Mouse (Mus musculus) spleen, adult 18-20 months (tissue): ENCODE measurements at regions not wholly inside any gene's neighbourhood (a gene's known extent, or its start where the extent isn't known, plus 50 kb on each side); places are given as distances from the start of the nearest gene placed in this dataset.
"Not testable (repeated sequence)": the region's sequence is repeated elsewhere in the genome, so short reads cannot be mapped to it uniquely, and the experiment has no call there.

Experiments
- DNase-seq, 2 experiments: peaks; one replicate each; pipeline ENCODE4 v3.0.0; 2022; ENCODE audit warnings: mixed read lengths in 2 of 2

DNA sequence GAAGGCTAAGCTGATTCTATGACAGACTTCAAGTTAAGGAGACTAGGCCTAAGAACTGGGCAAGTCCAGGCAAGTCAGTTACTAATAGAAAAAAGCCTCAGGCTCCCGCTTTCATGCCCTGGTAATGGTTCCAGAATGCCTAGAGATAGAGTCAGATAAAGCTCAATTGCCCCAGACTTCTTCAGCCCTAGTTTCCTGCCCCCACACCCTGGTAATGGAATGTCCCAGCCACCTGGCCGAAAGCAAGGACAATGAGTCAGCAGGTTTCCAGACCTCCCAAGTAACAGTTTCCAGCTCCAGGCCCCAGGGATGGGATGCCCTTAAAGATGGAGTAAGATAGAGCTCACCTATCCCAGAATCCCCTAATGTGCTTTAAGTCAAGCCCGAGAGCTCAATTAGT, 143.6 kb upstream of the Rad23b start:
- DNase-seq, result no peak

DNA sequence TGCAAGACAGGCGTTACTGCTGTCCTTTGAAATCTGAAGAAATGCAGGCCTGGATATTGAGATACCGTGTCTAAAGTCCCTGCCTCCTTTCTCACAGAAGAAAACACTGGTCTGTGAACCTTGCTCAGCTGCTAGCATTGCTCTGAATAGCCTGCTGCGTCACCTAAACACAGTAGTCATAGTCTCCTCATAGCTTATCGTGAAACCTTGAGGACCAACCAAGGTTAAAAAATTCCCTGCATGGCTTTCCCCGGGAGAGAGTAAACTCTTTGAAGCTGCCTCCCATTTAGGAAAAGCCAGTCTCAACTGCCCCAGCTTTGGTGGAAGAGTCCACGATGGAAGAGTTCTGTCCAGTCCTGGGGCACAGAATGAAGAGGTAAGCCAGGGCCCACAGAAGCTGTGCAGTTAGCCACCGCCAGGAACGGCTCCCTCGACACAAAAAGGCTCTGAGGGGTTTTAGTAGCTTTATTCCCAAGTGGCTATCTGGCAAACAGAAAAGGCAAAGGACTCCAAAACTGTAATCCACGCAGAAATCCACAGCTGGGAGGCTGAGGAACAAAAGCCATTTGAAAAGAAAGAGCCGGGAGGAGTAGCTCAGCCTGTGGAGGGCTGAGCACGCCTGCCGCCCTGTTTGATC, 142.0 kb upstream of the Rad23b start:
- DNase-seq, result no peak

DNA sequence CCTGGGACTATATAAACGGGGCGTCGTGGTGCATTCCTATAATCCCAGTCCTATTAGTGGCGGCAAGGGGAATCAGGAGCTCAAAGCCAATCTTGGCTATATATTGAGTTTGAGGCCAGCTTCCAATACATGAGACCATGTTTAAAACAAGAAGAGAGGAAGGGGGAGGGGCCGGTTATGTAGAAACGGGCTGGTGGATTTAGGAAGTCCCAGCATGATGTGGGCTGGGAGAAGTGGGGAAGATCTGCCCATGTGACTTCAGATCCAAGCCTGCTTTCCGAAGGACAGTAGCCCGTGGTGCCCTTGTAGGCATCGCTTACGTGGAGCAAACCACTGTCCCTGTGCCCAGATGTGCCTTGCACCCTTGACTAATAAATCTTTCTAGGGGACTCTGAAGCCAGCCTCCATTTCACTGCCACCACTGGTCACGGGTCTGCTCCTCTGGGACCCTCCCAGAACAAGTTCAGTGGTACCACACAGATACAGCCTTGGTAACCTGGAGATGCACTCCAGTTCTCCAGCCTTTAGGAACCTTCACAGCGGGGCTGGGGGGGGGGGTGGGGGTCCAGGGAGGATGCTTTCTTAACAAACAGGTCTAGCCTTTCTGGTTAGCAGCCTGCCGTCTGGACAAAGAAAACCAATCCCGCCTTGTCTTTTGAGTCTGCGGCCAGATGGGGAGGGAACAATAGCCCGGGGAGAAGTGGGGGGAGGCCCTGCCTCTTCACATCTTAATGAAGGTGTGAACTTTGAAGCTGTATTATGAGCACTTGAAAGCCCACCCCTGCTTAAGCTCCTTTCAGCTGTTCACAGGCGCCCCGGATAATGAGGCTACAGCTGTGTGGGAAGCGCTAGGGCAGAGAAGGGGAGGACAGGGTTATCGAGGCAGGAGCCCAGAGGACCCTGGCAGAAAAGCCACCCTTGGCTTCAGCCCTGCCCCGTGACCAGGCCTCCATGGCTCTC, 141.2 kb upstream of the Rad23b start:
- no peak for DNase-seq

DNA sequence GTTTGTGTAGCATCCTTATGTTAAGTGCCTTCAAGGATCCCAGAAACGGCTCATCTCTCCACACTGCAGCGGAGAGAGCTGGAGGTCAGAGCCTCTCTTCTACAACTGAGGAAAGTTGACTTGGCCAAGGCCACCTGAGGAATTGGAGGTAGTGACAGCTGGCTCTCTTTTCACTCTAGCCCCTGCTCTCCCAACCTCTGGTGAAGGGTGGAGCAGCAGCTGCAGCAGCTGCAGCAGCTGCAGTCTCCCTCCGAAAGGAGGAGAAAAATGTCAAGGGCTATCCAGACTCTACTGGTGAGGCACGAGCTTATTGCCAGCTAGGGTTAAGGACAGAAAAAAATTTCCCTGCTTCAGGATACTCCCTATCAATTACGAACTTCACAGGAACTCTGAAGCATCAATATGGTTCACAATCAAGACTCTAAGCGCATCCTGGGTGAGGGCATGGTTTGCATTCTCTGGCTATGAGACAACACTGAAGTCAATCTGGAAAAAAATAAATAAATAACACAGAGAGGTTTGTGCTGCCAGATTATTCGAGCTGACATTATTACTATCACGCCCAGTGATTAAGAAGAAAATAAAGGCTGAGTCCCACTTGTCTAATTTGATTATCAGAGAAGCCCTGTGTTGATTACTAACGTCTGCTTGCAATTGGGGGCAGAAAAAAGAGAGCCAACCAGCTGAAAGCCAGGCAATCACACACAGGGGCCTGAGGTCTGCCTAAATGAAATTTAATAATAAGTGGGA, 134.2 kb upstream of the Rad23b start:
- no peak for DNase-seq

DNA sequence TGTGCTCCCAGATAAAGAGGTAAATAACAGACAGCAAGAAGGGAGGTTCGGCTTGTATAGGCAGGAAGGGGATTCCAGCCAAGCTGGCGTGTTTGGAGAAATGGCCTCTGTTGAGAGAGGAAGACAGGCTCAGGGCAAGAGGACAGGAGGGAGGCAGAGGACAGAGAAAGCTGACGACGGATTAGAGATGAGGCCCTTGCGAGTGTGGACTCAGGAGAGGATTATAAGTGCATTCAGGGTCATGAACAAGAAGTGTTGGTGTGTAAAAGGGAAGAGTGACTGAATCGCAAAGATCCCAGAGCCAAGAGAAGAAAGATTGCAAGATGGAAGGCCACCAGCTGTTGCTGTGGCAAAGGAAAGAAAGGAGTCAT, 133.7 kb upstream of the Rad23b start:
- no peak for DNase-seq

DNA sequence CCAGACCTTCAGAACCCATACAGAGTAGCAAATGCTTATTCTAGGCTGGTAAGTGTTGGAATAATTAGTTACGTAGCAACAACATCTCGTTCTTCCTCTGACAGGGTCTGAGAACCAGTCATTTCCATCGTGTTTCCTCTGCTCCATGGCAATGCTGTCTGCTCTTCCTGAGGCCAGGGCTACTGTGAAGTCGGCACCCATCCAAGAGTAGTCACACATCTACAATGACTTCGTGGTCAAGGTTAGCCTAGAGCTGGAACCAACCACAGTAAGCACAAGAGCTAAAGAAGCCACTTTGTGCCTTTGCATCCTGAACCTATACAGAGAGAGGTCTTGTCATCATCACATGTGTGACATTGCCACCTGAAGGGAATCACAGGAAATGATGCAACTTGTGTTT, 124.1 kb upstream of the Rad23b start:
- DNase-seq, result no peak

DNA sequence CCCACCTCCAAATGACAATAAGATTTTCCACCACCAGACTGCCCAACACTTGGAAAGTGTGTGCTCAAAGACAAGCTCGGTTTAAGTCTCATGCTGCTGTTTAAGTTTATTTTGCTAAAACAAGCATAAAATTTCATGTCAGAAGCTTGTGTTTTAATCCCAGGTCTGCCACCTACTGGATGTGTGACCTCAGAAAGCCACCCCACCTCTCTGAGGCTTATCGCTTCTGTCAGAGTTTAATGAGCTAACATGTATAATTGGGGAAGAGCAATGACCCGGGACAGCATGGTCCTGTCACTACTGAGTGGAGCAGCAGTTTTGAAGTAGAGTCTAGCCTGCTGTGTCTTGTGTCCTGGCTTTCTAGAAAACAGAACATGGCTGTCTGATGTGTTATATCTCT, 122.4 kb upstream of the Rad23b start:
- no peak for DNase-seq

DNA sequence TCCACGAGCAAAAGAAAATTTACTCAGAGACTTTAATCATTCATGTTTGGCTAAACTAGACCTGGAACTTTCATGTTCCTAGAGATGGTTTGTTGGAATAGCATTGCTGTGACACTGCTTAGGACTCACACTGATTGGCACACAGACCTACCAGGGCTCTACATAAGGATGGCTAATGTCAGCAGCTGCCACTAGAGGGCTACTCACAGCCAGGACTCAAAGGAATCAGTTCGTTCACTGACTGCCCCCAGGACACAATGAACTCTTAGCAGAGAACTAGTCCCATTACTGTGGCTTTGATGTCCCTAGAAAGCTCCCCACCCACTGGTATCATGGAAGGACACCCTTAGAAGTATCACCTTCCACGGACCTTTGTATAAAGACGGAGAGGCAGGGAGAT, 118.3 kb upstream of the Rad23b start:
- no peak for DNase-seq

DNA sequence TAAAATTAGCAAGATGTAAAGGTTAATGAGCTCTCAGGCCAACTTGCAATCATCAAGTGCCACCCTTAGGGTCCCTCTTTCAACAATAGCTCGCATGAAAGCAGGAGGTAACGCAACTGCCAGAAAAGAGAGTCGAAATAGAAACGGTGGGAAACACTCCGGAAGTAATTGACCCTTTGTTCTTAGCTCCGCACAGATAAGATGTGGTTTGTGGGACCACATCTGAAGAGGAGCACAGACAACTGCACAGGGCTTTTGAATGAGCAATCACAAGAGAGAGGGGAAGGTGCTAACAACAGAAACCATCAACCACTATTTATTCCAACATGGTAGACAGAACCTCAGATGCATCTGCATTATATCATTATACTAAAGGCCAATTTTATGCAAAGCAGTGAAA, 112.0 kb upstream of the Rad23b start:
- DNase-seq, result no peak

DNA sequence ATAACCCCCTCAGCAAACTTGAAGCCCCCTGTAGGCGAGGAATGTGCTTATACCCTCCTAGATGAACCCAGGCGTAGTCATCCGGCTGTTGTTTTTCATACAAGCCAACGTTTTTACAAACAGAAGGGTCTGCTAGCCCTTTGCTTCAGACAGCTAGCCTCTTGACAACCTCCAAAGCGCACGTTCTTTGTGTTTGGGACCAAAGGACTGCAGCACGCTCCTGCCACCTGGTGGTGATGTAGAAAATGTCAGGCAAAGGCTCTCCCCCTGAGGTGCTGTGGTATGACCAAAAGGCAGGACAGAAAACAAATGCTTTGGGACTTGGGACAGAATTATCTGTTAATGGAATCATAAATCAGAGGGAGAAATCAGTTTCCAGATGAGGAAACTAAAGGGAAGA, 109.4 kb upstream of the Rad23b start:
- DNase-seq, result peak; percentile 10 to 60

DNA sequence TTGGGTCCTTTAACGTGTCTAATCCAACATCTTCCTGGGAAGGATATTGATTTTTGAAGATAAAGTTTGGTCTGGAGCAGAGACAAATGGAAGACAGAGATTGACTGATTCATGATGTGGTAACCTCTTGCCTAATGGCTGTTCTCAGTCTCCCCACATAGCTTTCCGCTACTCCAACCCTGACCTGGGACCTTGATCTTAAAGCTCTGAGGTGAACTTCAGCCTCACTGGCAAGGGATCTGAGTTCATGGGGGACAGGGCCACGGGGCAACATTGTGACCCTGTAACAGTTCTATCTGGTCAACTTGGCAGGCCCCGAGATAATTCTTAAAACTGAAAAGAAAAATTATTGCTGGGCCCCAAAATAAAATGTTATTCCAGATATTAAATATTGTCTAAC, 107.5 kb upstream of the Rad23b start:
- no peak for DNase-seq

DNA sequence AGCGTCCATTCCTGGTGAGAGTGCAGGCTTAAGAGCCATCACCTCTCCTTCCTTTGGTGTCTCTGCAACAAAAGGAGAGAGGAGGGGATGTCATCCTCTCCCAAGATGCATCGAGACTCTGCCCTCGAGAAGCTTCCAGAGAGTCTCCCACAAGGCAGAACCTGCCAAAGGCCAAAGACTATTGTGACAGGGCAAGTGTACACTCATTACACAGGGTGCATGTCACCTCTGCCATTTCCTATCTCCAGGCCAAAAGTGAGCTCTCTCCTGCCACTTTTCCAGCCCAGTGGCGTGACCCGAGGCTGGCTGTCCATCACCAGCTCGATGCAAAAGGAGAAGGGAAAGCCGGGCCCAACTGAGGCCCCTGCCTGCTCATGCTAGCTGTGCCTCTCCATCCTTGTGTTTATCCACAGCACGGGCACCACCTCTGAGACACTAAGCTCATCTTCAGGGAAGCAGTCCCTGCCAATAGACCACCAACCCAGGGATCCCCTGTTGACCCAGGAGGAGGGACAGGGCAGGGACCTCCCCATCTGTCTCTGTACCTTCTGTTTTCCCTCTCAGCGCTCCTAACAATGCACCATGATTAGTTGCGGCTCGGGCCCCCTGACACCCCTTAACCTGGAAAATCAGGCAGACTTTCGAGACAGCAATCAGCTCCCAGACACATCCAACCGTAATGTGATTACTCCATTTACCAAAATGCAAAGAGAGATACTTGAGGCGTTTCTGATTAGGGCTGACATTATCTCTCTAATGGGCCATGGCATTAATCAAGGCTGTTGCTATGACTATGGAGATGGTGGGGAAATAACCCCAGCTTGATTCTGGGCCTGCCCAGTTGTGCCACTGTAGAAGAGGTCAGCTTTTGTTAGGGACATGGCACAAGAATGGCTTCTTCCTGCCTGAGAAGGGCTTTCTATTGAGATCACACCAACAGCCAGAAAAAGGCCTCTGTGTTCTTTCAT, 106.5 kb upstream of the Rad23b start:
- no peak for DNase-seq

DNA sequence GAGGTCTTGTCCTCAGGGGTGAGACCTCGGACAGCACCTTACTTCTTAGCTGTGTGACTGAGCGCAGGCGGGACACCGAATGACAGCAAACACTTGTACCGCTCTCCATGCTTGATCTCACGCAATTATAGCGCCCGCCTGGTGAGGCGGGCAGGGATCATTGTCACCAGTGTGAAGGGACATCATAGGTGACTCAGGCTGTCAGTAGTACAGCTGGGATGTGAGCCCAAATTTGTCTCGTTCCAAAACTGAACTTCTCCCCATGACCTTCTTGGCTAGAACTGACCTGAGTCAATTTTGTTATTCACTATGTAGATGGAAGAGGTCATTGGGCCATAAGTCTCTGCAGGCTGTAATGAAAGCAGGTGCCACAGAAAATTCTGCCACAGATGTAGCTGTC, 104.1 kb upstream of the Rad23b start:
- no peak for DNase-seq

DNA sequence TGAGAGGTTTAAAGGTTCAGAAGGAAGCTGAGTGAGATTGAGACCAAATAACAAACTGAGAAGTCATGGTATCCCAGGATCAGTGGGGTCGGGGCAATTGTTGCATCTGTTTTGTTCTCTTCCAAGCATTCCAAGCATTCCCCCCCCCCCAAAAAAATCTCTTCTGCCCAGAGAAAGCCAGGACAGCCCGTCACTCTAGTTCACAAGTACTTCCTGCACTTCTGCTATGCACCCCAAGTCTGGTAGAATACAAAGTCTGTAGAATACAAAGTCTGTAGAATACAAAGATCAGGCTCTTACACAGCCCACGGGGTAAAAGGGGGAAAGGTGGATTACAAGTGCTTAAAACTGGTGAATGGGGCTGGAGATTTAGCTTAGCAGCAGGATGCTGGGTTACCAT, 99.5 kb upstream of the Rad23b start:
- DNase-seq, result no peak

DNA sequence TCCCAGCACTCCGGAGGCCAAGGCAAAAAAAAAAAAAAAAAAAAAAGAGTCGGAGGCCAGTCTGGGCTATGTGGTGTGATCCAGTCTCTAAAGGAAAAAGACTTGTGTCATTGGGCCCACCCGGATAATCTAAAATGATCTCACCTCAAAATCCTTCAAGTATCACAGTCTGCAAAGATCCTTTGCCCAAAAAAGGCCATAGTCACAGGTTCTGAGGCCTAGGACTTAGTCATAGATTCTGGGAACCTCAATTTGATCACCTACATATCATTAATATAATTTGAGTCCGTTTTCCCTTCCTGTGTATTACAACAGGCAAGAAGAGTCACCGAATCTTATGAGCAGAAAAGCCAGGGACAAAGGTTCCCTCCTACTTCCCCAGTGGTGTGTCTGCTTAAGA, 98.3 kb upstream of the Rad23b start:
- DNase-seq, result no peak

DNA sequence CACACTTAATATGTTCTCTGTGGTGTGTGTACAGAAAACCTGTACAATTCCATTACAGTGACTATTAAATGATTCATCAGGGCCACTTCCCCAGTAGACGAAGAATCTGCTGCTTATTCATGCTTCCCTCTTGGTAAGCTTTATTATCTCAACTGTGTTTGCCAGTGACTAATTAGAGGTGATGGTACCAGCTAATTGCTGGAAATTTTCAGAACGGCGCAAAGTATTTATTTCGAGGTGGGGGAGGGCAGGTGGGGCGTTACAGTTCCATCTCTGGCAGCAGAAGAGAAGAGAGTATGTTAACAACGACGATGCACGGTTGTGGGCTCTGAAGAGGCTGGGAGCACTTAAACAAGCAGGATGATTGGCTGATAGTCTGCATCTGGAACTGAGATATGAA, 96.1 kb upstream of the Rad23b start:
- no peak for DNase-seq

DNA sequence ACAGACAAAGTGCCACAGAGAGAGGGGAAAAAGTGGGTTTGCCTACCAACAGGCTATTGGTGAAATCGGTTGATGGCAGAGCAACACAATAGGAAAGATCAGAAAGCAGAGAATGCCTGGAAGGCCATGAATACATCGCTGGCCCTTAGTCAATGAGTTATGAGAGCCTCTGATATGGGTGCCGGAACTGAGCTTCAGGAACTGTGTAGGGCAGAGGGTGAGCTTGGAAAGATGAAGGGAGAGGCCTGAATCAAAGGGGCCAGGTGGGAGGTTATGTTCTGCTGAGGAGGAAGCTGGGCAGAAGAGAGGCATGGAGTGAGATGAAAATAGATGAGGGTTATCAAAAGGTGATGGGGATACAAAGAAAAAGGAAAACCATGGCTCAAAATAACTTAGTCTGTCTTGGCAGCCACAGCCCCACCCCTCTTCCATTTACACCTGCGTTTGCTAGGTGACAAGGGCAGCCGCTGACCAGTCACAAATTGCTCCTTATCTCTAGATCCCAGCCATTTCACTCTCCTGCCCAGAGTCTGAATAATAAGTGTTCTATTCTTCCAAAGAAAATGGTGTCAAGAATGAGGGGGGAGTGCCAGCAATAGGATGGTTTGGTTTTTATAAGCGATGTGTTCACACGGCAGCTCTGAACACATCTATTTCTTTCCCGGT, 77.7 kb upstream of the Rad23b start:
- no peak for DNase-seq

DNA sequence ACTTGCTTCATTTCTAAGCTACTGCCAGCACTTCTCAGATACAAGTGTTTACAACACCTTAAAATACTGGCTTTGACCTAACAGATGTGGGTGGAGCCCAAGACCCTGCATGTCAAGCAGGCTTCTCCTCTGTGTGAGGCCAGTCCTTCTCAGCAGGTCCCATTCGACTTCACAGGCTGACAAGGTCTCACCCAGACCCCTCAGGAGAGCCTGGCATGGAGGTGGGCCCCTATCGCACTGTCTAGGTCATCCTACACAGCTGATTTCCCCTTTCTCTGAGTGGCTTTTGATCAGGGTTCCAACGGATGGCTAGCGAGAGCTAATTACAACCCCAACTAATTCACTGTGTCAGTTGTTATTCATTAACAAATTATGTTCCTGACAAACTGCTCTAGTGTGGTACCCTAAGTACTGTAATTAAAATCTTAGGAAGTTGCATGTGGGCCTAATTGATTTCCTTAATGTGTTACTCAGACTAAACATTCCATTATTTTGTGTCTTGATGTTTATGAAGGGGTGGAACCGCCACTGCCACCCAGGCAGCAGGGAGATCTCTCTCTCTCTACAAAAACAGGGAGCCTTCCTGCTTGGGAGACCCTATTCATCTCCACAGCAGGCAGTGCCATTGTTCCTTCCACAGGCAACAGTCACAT, 73.4 kb upstream of the Rad23b start:
- DNase-seq, result no peak

DNA sequence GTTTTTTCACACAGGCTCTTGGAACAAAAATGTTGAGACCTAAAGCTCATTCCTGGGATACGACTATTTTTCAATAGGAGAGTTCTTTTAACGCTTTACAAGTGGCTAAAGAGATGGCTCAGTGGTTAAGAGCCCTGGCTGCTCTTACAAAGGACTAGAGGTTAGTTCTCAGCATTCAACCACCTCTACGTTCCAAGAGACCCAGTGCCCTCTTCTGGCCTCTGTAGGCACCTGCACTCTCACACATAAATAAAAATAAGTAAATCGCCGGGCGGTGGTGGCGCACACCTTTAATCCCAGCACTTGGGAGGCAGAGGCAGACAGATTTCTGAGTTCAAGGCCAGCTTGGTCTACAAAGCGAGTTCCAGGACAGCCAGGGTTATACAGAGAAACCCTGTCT, 70.5 kb upstream of the Rad23b start:
- DNase-seq, result not testable (repeated sequence)

DNA sequence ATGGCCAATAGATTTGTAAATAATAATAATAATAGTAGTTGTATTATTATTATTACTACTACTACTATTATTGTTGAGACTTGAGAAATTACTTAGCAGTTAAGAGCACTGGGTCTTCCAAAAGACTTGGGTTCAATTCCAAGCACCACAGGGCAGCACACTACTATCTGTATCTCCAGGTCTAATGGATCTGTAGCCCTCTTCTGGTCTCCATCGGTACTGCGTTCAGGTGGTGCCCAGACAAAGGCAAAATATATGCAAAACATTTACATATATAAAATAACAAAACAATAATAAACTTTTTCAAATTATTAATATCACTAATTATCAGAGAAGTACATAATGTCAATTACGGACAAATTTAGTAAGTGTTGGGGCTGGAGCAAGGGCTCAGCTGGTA, 69.1 kb upstream of the Rad23b start:
- DNase-seq, result peak in 1 of 2 experiments; percentile 38

DNA sequence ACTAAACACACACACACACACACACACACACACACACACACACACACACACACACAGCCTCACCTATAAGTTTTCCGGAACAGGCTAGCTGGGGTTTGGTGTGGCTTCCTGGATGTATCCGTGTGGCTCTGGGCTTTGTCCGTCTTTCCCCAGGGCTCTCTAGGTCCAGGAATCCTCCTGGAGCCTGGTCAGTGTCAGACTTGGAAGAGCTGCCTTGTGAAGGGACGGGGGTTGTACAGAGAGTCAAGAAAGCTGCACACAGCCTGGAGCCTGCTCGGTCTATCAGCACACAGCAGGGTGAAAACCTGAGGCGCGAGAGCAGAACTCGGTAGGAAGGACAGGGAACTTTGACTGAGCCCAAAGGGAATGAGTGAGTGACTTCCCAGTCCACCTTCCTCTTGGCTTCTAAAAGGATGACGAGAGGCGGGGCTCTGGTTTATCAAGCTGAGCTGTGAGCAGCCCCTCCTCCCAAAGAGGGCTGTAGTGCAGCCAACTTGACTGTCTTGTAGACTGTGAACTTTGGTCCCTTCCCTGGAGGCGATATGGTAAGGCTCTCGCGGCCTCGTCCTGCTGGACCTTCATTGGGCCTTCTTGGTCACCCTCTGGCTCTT, 68.3 kb upstream of the Rad23b start:
- no peak for DNase-seq
